Mouse (Mus musculus): ENCODE measurements around the gene Nmnat3. TPM values are rescaled to one million over a fixed set of nuclear protein-coding genes. Genes with fewer than 3 reads are reported as not detected.
"Not testable (repeated sequence)": the region's sequence is repeated elsewhere in the genome, so short reads cannot be mapped to it uniquely, and the experiment has no call there.

Gene Nmnat3
- 1 to 10 TPM; 9.1 to 9.8 TPM for total RNA-seq (2021)

GRCm38 (mm10) chr9:98287135-98287534 is at the start of gene Nmnat3:
Nmnat3 (plus strand) TSS chr9:98287435.
- DNase-seq: not testable (repeated sequence)

DNA sequence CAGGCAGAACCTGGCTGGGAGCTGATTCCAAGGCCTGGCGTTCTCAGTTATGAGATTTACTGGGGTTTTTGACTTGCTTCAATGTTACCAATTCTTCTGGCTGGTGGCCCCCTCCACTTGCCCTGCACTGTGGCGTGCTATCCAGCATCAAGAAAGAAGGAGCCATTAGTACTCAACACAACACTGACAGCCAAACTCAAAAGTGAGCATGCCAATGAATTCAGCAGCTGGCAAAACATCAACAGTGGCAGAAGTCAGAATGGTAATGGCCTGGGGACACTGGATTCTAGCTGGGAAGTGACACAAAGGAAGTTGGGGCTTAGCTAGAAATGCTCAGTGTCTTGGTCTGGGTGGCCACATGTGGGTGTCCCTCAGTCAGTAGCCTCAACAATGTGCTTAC is 43.8 kb upstream of the Nmnat3 start:
- DNase-seq: no peak

- peak; percentile 19 for DNase-seq
Observed at GRCm38 (mm10) chr9:98244223-98244622, 43.0 kb upstream of the Nmnat3 start.

DNA sequence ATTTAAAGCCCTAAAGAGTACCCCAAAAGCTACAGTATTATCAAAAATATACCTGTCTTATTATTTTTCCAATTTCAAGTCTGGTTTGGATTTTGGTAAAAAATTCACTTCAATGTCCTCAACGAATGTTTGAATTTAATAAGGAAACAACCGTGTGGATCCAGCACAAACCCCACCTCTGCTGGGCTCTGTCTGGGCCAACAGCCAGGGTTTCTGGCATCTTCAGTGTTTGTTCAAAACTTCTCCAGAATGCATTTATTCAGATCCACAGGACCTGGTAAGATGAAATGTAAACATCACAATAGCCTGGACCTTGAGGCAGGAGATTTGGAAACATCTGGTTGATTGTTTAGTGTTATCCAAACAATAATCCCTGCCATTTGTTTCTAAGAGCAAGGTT is 42.0 kb upstream of the Nmnat3 start:
- DNase-seq: no peak

DNA sequence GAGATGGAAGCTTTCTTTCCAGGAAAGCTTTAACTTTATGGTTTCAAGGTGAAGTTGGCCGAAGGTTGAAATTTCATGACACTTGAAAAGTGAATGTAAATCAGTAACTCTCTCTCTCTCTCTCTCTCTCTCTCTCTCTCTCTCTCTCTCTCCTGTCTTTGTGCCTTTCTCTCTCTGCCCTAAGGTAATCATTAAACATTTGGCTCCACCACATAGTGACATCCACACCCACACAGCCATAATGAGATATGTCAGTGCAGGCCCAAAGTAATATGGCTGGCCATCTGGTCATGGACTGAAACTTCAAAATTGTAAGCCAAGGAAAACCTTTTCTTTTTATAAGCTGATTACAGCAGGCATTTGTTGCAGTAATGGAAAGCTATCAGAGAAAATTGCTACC is 40.9 kb upstream of the Nmnat3 start:
- DNase-seq: no peak

DNA sequence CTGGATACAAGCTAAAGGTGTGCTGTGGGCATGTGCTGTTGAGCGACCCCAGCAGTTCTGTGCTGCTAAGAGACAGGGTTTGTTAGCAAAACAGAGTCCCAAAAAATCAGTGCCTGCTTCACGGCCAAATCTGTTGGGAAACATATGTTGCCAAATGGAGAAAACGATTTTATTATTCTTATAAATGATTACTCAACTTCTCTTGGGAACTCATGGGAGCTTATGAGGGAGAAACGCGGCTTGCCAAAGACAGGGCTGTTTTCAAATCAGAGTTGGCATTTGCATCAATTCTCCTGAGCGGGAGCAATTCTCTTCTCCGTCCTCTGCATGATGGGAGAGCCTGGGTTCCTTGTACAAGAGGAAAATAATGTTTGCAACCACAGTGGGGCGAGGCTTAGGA is 27.0 kb upstream of the Nmnat3 start:
- DNase-seq: no peak

GRCm38 (mm10) chr9:98261461-98262011 is 25.7 kb upstream of the Nmnat3 start:
- DNase-seq: no peak

- DNase-seq: no peak
Observed at GRCm38 (mm10) chr9:98264916-98265315, 22.3 kb upstream of the Nmnat3 start.

DNA sequence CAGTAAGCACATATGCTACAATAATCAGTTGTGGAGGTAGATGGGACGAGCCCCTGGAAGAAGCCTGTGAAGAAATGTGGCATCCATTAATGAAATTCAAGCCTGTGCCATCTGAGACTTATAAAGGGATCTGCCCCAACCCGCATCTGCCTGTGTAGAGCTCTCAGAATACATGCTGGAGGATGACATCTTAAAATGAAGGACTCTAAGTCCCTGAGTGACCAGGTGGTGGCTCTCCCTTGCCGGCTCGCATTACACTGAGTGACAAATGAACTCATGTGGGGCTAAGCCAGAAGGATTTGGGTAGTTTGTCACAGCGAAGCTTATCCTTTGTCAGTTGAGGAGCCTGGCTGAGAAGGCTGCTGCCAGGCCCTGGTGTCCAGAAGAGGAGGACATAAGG is 14.5 kb upstream of the Nmnat3 start:
- DNase-seq: no peak

- no peak for DNase-seq
Observed at GRCm38 (mm10) chr9:98275080-98275479, 12.2 kb upstream of the Nmnat3 start.

DNA sequence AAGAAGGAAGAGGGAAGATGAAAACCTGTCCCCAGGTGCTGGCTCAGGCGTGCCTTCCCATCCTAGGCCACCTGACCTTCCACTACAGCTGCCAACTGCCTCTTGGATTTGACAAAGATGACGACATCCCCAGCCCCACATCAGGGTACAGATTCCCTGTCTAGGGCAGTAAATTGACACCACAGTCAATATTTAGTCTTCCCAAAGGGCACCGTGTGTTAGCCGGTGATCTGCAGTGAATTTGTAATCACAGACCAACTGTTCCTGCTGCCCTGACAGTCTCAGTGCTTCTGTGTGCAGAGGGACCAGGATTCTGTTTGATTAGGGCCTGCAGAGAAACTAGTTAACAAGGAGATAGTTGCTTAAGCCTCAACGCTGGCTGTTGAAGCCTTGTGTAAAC is 7.1 kb upstream of the Nmnat3 start:
- DNase-seq: no peak

DNA sequence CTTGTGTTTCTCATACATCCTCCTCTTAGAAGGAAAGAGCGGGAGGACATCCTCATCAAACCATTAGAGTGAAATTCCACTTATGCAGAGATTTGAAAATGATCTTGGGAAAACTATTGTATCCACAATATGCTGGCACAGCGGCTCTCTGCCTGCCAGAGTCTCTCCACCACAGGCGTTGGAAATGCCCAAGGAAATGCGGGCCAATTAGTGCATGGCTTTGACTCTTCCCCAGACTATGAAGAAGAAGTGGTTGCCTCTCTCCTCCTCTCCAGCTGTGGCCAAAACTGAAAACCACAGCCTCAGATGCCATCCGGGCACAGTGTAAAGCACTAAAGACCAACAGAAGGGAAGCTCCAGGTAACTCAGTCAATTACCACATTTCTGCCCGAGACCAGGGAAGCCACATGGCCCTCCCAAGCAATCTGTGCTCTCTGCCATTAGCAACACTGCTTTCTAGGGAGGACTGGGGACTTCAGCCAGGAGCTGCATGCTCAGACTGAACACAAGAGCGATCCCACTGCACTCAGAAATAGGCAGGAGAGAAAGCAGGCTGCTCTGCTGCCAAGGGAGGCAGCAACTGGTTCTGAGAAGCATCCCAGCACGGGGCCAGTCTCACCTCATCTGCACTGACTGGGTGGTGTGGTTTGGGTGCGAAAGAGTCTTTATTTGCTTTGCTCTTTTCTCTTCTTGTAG is 1.5 kb upstream of the Nmnat3 start:
- no peak for DNase-seq

DNA sequence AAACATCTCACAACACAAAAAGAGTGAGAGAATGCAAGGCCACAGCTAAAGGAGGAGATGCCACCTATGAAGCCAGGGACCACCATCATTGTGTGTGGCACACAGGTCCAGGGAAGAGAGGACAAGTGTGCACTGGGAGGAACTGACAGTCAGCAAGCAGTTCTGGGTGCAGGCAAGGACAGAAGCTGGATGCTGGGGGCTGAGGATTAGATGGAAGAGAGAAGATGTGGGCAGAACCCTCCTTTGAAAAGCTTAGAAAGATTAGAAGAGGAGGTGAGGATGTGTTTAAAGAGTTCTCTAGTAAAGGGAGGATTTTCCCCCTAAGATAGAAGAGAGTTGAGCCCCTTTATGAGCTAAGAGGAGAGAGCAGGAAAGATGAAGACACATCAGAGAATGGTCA is 2.4 kb downstream of the Nmnat3 start:
- DNase-seq: no peak

GRCm38 (mm10) chr9:98290591-98290990 is 3.4 kb downstream of the Nmnat3 start:
- DNase-seq: no peak

GRCm38 (mm10) chr9:98296383-98297201 is 9.4 kb downstream of the Nmnat3 start:
- peak; percentile 84 for DNase-seq

- DNase-seq: peak; percentile 17
Observed at GRCm38 (mm10) chr9:98297234-98297936, 10.2 kb downstream of the Nmnat3 start.

- no peak for DNase-seq
Observed at GRCm38 (mm10) chr9:98297937-98298595, 10.8 kb downstream of the Nmnat3 start.

DNA sequence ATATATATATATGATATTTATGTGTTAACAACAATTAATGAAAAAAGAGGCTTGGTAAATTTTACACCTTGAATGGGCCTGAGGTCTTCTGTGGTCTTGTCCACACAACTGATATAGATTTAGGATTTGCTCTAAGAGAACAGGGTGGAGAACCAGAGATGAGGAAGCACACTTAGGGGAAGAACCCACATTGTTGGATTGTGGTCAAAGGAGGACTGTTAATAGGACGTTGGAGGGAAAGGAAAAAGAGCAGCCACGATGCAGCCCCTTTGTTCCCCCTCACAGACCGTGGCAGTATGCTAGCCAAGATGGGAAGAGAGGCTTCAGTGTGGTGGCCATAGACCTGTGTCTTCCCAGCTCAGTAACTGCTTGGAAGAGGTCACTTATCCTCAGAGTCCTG is 11.5 kb downstream of the Nmnat3 start:
- no peak for DNase-seq

GRCm38 (mm10) chr9:98299235-98299634 is 12.0 kb downstream of the Nmnat3 start:
- DNase-seq: no peak

GRCm38 (mm10) chr9:98300582-98300981 is 13.3 kb downstream of the Nmnat3 start:
- no peak for DNase-seq

GRCm38 (mm10) chr9:98307011-98307410 is 19.8 kb downstream of the Nmnat3 start:
- DNase-seq: no peak

DNA sequence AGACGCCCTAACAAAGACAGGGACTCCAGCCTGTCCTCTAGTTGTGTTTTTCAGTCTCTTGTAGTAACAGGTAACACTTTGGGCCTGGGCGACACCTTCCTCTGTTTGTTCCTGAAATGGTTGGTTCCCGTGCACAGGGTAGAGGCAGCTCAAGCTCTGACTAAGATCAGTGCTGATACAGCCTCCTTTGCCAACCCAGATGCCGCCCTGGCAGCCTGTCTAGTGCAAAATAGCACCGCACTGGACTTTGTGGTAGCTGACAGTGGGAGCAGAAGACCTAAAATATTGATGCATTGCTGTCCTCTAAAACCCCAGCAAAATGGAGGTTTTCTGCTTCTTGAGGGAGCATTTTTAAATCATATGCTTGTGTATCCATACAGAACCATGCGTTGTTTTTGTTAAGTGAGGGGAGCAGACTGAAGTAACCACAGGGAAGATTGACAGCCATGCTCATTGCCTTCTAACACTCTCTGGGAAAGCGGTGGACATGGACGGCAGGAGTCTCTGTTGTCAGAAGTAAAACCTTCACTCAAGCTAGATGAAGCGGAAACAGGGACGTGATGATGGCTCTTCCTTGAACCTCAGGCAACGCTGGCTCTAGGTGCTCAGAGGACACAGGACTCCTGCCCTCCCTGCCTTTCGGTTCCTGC is 24.2 kb downstream of the Nmnat3 start:
- no peak for DNase-seq
